Mouse (Mus musculus) CD8-positive naive resting alpha-beta T cell, adult 2 months (primary cell): ENCODE data around the gene Bud13.
"Not testable (repeated sequence)": the region's sequence is repeated elsewhere in the genome, so short reads cannot be mapped to it uniquely, and the experiment has no call there.

Experiments used
- DNase-seq, 2 experiments: peaks; one replicate each; pipeline ENCODE4 v3.0.0; 2022; ENCODE audit warnings: low read depth in 2 of 2, low spot score in 2 of 2

Bud13 gene

DNA sequence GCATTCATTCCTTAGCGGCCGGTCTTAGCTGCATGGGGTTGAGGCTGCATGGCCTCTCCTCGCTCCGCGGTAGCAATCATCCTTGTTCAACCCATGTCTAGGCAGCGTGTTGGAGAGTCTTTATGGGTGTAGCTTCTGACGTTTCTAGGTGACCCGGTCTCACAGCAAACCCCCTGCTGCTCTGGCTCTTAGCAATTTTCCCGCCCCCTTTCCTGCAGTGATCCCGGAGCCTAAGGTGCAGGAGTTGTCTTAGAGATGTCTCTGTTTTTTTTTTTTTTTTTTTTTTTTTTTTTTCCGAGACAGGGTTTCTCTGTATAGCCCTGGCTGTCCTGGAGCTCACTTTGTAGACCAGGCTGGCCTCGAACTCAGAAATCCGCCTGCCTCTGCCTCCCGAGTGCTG is 53.5 kb downstream of the Bud13 start:
- DNase-seq = not testable (repeated sequence)

DNA sequence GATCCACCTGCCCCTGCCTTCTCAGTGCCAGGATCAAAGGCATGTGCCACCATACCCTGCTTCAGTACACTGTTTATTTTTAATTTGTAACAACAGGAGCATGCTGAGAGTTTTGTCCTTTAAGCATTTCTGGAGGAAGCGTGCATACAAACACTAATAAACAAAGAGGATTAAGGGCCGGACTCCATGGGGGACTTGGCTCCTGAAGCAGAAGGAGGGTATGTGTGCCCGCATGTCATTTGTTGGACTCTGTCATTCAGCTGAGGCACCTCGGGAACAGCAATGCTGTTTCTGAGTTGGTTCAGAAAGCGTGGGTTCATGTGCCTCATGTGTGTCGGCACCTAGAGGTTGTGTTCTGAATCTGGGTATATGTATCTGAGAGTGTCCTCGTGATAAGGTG is 54.5 kb downstream of the Bud13 start:
- DNase-seq = no peak

DNA sequence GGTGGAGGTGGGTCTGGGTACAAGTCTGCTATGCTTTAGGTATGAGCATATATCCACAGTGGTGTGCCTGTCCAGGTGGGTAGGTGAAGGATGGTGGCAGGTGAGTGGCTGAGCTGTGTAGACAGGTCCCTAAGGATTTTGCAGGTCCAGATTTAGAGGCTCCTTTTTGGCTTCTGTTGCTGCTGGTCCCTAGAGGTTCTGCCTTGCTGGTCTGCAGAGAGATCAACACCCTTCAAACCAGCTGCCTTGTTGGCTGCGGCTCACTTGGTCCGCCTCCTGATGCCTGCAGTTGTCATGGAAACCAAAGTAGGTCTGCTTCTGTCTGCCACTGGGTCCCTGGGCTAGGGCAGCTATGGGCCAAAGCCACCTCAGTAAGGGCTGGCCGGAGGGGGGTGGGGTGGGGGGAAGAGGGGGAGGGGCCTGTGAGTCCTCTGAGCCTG is 55.1 kb downstream of the Bud13 start:
- no peak for DNase-seq

DNA sequence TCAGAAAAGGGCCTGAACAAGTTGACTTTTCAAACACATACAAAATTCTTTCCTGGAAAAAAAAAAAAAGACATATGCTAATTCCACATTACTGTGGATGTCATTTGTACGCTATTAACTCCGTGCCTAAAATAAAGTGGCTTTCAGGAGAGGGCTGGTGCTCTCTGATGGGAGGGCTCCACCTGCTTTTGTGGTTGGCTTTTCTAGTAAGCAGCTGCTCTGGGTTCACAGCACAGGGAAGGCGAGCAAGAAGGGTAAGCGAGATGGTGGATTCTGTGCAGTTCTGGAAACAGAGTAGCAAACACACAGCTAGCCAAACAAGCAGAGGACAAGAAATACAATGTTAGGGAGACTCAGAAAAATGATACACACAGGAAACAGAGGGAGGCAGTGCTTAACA is 55.6 kb downstream of the Bud13 start:
- no peak for DNase-seq

DNA sequence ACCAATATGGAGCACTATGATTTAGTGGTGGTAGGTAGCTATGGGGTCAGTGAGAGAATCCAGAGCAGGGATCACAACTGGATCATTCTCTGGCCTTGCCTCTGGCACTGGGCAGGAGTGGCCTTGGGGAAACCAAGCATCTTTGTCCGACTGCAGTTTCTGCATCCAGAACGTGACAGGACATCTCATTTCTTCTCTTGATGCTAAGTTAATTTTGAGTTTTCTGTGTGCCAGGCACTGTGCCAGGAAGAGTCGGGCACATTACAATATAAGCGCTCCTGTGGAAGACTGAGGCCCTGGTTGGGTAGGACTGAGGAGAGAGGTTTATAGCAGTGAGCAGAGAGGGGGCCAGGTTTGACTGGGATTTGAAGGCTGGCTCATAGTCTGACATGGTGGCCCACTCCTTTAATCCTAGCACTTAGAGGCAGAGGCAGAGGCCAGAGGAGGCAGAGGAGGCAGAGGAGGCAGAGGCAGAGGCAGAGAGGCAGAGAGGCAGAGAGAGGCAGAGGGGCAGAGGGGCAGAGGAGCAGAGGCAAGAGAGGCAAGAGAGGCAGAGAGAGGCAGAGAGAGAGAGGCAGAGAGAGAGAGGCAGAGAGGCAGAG is 56.3 kb downstream of the Bud13 start:
- DNase-seq = no peak

DNA sequence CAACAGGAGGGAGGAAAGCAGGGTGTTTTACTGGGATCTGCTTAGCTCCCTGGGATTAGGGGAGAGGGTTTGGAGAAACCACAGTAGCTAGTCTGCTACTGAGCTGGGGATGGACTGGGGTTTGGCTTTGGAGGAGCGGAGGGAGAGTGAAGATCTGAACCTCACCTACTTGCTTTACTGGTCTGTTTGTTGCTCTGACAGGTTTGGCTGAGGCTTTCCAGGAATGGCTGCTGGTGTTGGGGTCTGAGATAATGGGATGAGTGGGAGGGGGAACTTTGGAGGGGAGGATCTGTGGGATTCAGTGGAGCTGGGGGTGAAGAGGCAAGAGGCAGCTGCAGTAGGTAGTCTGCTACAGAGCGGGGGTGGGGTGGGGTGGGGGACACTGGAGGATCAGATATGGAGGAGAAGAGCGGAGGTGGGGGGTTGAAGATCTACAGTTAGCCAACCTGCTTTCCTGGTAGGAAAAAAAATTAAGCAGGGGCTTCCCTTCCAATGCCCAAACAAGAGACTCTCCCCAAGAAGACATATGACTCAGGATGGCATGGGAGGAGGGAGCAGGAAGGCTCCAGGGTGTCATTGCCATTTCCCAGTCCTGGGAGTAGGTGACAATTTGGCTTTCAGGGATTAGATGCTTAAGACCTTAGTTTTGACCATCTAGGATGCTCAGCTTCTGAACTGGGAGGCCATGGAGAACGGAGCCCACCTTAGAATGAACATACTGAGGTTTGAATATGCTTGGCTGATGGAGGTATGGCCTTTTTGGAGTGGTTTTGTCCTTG is 63.3 kb downstream of the Bud13 start:
- no peak for DNase-seq
